7 mouse cellular contexts compared by ENCODE assay signal in genomic region chr3:68508629-68509028, GRCm38 (mm10).
A peak's percentile ranks its signal among the peaks of the same experiment; 100 is the strongest.
DNase-seq lines count a peak whose midpoint lies in the region; ATAC-seq lines count a peak whose summit lies in the region.

No protein-coding gene starts in this region.

- H3K27ac ChIP-seq in forebrain, embryonic 11.5 days (ENCODE audit: low read depth, low read length), result no peak overlapping the region

- H3K4me3 ChIP-seq in forebrain, embryonic 11.5 days (ENCODE audit: low read depth, low read length), result no peak overlapping the region

- H3K4me2 ChIP-seq in forebrain, embryonic 11.5 days (ENCODE audit: low read depth, low read length, severe bottlenecking), result no peak overlapping the region

- H3K27me3 ChIP-seq in forebrain, embryonic 11.5 days (ENCODE audit: control insufficient read depth, insufficient read depth, low read length), result no peaks in the 10 kb centered on the region

- ATAC-seq in forebrain, embryonic 11.5 days (replicated peaks; ENCODE audit: low FRiP score), result no peak

- peaks cover under 1% of the 10 kb centered on the region; the same call in 1 of the 2 replicates for H3K4me1 ChIP-seq in forebrain, embryonic 11.5 days (replicated peaks; ENCODE audit: control insufficient read depth, insufficient read depth, low read length)

- H3K36me3 ChIP-seq in forebrain, embryonic 11.5 days (ENCODE audit: control insufficient read depth, insufficient read depth, low read length), result no peaks in the 10 kb centered on the region

- WGBS in forebrain, embryonic 11.5 days, result 78% methylated on average over 6 of the region's 6 CpGs

- no peak overlapping the region for H3K9ac ChIP-seq in forebrain, embryonic 11.5 days (ENCODE audit: low read length)

- DNase-seq in urinary bladder, postnatal 14 days (ENCODE audit: low spot score), result peak; percentile 75
- DNase-seq in urinary bladder, postnatal 10 days (ENCODE audit: low spot score), result no peak
- peak; percentile 58 for DNase-seq in cerebellum, adult 8-10 months
- peak; percentile 81 for DNase-seq in heart, adult 8-10 months (ENCODE audit: low spot score)
- peak; percentile 78 for DNase-seq in kidney, postnatal 14 days
- DNase-seq in lung, postnatal 4 days, result peak; percentile 73 to 76
- DNase-seq in forebrain, embryonic 11.5 days (ENCODE audit: low spot score), result no peak

- H3K9me3 ChIP-seq in forebrain, embryonic 11.5 days (ENCODE audit: control insufficient read depth, low read length), result no peaks in the 10 kb centered on the region

Comparison
In these comparisons a context has a peak if more than half of its experiments do, and no peak if none do; other contexts are left out.
1. DNase-seq: peak in urinary bladder, postnatal 14 days (single experiment), cerebellum, adult 8-10 months (single experiment), heart, adult 8-10 months (single experiment), kidney, postnatal 14 days (single experiment) and lung, postnatal 4 days (2 of 2); none in urinary bladder, postnatal 10 days (single experiment) and forebrain, embryonic 11.5 days (single experiment).